Mouse (Mus musculus) midbrain, embryonic 10.5 days (tissue): ENCODE data around the gene Myom1. TPM values are rescaled to one million over a fixed set of nuclear protein-coding genes. Genes with fewer than 3 reads are reported as not detected.

Experiments
- DNase-seq: peaks from one replicate; pipeline ENCODE4 v3.0.0-alpha.2; 2017; ENCODE audit warnings: low spot score
- H3K27ac ChIP-seq: fragments of 300-500 bp; sonication (generic); replicated peaks from 2 replicates; pipeline ENCODE4 v1.5.1; 2016; ENCODE audit warnings: mild to moderate bottlenecking
- H3K27me3 ChIP-seq: fragments of 300-500 bp; sonication (generic); 2 replicates; pipeline ENCODE4 v1.6.1; 2016; ENCODE audit warnings: low read depth, mild to moderate bottlenecking; ENCODE audit not compliant: poor library complexity, severe bottlenecking
- H3K36me3 ChIP-seq: fragments of 300-500 bp; sonication (generic); 2 replicates; pipeline ENCODE4 v1.6.1; 2016; ENCODE audit warnings: mild to moderate bottlenecking, moderate library complexity
- H3K4me1 ChIP-seq: fragments of 300-500 bp; sonication (generic); 2 replicates; pipeline ENCODE4 v1.6.1; 2016
- H3K4me3 ChIP-seq: fragments of 300-500 bp; sonication (generic); 2 replicates; pipeline ENCODE4 v1.5.1; 2016; ENCODE audit warnings: mild to moderate bottlenecking, moderate library complexity
- H3K9me3 ChIP-seq: fragments of 300-500 bp; sonication (generic); replicated peaks from 2 replicates; pipeline ENCODE4 v1.6.1; 2016; ENCODE audit warnings: mild to moderate bottlenecking
- WGBS: fragments of 180-500 bp; shearing (Covaris S2); methylation state at CpG from one replicate; pipeline ENCODE4 v1.1.7; 2016; 5-methylcytosine and 5-hydroxymethylcytosine counted together
- polyA plus RNA-seq: library from polyadenylated mRNA; unstranded; fragments of >200 nt; fragmentation: Nextera tagmentation; extraction: Ambion mirVana; gene quantifications from 2 replicates; pipeline ENCODE4 v1.2.1, GENCODE M21; 2016

Myom1 gene
- polyA plus RNA-seq, 1 experiment from 2014 or later: 1.7 TPM

DNA sequence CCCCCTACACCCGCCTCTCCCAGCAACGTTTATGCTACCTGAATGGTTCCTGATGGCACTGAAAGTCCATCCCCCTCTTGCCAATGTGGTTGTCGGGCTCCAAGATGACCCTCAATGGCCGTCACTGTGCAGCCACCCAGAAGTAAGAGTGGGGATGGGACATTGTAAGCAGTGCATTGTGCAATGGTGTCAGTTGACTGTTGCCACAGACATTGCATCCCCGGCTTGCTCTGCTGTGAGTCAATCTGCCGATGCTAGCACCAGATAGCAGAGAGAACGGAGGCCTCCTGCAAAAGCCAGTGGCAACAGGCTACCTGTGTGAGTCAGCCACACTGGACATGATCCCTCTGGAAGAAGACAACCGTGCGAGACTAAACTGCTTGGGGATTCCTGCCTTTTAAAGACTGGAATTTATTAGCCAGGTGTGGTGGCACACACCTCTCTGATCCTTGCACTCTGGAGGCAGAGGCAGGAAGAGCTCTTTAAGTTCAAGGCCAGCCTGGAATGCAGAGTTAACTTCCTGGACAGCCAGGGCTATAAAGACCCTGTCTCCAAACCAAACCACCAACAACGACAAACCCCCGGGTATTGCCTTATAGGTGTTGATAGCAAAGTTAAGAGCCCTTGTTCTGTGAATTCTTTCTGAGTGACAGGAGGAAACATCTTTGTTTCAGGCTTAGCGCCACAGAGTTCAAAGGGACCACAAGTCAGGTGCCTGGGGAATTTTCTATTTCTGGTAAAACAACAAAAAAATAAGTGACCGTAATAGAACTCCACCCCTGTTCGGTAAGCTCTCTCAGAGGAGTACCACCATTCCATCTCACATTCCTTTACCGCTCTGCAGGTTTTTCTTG is 16.7 kb upstream of the Myom1 start:
- H3K27me3 ChIP-seq: no peaks in the 10 kb centered on the region
- H3K36me3 ChIP-seq: peaks cover 55% of the 10 kb centered on the region
- H3K4me1 ChIP-seq: peaks cover 24% of the 10 kb centered on the region
- 93% methylated on average over 15 of the region's 15 CpGs for WGBS
- H3K4me3 ChIP-seq: no peak overlapping the region
- DNase-seq: no peak
- no peaks in the 10 kb centered on the region for H3K9me3 ChIP-seq
- no peak overlapping the region for H3K27ac ChIP-seq

DNA sequence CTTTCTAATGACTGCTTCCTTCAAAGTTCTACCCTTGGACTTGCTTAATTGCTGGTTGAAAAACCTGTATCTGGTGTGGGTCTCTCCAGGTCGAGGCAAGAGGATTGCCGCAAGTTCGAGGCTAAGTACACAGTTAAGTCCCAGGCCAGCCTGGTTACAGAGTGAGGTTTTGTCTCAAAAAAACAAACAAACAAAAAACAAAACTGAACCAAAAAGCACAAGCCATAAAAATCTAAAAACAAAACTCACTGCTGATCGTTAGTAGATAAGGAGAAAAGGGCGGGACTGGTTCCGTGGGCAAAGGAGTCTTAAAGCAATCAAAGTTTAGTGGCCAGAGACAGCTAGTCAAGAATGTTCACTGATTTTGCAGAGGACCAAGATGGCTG is 16.1 kb upstream of the Myom1 start:
- 96% methylated on average over 6 of the region's 6 CpGs for WGBS
- peaks cover 29% of the 10 kb centered on the region for H3K4me1 ChIP-seq

DNA sequence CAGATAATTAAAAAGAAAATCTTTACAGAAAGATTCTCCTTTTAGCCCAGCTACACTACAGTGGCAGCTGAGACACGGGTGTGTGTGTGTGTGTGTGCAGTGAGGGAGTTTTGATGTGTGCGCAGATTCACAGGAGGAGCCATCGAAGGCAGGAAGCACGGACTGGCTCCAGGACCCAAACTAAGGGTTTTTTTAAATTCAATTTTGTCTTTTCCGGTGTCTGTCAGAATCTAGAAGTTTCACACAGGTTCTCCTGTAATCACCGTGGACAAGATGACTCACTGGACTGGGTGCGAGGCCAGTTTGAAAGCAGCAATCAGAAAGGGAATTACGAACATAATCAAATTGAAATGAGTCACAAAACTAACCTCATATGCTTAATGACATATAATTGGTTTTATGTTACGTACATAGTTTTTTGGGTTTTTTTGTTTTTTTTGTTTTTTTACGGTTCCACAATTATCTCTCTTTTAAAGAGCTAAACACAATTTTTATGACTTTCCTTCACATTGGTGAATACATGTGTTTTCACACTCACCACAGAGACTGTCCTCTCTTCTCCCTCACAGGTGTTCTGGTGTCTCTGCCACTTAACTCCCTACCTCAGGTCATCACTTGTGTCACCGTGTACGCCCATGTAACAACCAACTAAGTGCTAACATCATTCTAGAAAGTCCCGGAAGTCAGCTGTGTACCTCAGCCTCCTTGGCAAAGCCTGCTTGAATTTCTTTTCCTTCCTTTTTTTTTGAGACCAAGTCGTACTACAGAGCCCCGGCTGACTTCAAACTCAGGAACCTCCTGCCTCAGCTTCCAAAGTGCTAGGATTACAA is 15.4 kb upstream of the Myom1 start:
- no peak for DNase-seq
- H3K4me3 ChIP-seq: no peak overlapping the region
- no peaks in the 10 kb centered on the region for H3K27me3 ChIP-seq
- no peak overlapping the region for H3K27ac ChIP-seq
- H3K4me1 ChIP-seq: peaks cover 34% of the 10 kb centered on the region
- 93% methylated on average over 15 of the region's 15 CpGs for WGBS
- peaks cover 47% of the 10 kb centered on the region for H3K36me3 ChIP-seq
- no peaks in the 10 kb centered on the region for H3K9me3 ChIP-seq

More for the DNA sequence above, 16.1 kb upstream of the Myom1 start:
- Histone ChIP-seq H3K27ac (no peak overlapping the region), H3K36me3 (peaks cover 49% of the 10 kb centered on the region), H3K9me3 (no peaks in the 10 kb centered on the region), H3K4me3 (no peak overlapping the region), H3K27me3 (no peaks in the 10 kb centered on the region)
- DNase-seq: no peak

DNA sequence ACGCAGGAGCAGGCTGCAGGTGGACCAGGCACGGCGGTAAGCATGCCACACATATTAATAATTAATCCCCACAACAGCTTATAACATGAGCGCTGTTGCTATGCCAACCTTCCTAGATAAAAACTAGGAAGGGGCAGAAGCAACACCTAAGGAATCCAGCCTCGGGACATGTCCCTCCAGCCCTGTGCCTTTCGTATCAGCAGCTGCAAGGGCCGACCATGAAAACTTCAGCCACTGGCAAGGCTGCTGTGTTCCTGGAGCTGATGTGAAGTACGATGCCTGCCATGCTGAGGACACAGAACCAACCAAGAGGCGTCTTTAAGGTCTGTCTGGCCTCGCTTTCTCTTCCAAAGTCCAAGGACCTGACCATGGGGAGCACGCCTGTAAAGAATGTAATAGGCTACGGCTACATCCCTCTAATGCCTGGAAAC is 14.1 kb upstream of the Myom1 start:
- no peak overlapping the region; the same call in 1 of the 2 replicates for H3K4me3 ChIP-seq
- no peak overlapping the region for H3K27ac ChIP-seq
- no peaks in the 10 kb centered on the region for H3K9me3 ChIP-seq
- DNase-seq: no peak
- H3K27me3 ChIP-seq: no peaks in the 10 kb centered on the region
- H3K36me3 ChIP-seq: peaks cover 48% of the 10 kb centered on the region
- WGBS: 93% methylated on average over 12 of the region's 12 CpGs
- peaks cover 34% of the 10 kb centered on the region for H3K4me1 ChIP-seq

DNA sequence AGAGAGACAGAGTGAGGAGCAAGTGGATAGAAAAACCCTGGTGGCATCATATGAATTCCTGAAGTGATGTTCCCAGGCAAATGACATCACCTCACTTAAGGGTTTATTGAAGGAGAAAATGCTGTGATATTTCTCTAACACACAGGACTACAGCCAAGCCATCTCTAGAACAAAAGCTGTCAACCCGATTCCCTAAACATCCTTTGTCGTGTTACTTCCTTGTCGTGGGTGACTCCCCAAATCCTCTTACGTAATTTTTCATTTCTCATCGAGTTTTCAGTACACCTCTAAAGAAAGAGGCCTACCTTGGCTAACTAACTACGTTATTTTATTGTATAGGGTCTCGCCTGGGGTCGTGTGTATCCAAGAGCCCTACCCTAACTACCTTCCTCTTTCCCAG is 13.0 kb upstream of the Myom1 start:
- peaks cover 58% of the 10 kb centered on the region for H3K36me3 ChIP-seq

DNA sequence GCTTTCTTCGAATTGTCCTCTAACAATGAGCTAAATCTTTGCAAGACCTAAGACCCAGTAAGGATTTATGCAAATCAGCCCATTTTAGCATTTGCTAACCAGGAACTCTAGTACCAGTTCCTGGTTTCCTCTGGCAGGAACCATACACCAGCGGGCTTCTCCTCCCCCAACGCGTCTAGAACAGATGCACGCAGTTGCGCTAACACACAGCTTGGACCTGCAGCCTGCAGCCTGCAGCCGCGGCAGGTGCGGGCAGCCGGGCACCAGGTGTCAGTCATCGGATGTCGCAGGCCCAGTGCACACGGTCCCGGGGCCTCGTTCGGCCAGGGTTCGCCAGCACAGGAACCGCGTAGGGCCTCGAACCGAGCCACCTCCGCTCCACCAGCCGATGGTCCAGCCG is 12.4 kb upstream of the Myom1 start:
- peaks cover 34% of the 10 kb centered on the region for H3K4me1 ChIP-seq
- peak overlapping the region; percentile 94 for H3K27ac ChIP-seq
- no peaks in the 10 kb centered on the region for H3K9me3 ChIP-seq
- no peak for DNase-seq
- H3K4me3 ChIP-seq: peak overlapping the region; percentile 97
- H3K27me3 ChIP-seq: no peaks in the 10 kb centered on the region
- peaks cover 64% of the 10 kb centered on the region for H3K36me3 ChIP-seq
- 1% methylated on average over 23 of the region's 24 CpGs for WGBS

More for the DNA sequence above, 13.0 kb upstream of the Myom1 start:
- H3K4me1 ChIP-seq: peaks cover 34% of the 10 kb centered on the region
- peak overlapping the region; percentile 94 for H3K27ac ChIP-seq
- WGBS: 64% methylated on average over 8 of the region's 8 CpGs
- no peaks in the 10 kb centered on the region for H3K27me3 ChIP-seq
- H3K9me3 ChIP-seq: no peaks in the 10 kb centered on the region
- DNase-seq: no peak
- H3K4me3 ChIP-seq: peak overlapping the region; percentile 97

DNA sequence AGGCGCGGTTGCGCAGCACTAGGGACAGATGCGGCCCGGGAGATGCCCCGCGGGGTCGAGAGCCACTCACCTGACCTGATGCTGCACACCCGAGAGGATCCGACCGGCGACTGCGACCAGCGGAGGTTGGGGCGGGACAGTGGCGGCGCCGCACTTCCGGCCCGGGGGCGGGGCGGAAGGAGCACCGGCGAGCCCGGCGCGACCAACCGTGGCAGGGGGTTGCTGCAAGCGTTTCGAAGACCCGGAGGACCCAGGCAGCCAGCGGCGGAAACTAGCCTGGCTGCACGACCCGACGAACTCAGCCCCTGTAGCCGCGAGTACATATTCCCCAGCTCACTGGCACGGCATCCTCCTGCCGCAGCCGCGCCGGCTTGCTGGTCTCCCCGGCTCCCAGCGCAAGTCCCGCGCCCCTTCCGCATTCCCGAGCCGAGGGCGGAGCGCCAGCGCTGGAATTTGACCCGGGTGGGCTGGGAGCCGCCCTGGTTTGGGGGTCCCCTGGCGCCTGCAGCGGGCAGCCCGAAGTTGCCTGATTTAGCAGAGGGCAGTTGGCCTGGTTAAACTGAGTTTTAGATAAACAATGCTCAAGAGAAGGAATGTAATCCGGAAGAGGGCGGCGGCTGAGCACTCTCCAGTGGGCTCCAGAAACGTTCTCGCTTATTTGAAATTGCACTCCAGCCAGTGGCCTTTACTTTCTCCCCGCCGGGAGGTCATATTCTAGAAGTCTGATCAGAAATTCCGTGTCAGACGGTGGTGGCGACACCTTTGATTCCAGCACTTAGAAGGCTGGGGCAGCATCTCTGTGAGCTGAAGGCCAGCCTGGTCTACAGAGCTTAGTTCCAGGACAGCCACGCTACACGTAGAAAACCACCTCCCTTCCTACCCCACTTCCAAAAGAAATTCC is 11.8 kb upstream of the Myom1 start:
- peak; percentile 89 for DNase-seq
- under 1% methylated on average over 70 of the region's 70 CpGs for WGBS
- peak overlapping the region; percentile 94 for H3K27ac ChIP-seq
- peak overlapping the region; percentile 97 for H3K4me3 ChIP-seq
- H3K9me3 ChIP-seq: no peaks in the 10 kb centered on the region
- H3K4me1 ChIP-seq: peaks cover 34% of the 10 kb centered on the region
- H3K36me3 ChIP-seq: peaks cover 66% of the 10 kb centered on the region
- H3K27me3 ChIP-seq: no peaks in the 10 kb centered on the region

DNA sequence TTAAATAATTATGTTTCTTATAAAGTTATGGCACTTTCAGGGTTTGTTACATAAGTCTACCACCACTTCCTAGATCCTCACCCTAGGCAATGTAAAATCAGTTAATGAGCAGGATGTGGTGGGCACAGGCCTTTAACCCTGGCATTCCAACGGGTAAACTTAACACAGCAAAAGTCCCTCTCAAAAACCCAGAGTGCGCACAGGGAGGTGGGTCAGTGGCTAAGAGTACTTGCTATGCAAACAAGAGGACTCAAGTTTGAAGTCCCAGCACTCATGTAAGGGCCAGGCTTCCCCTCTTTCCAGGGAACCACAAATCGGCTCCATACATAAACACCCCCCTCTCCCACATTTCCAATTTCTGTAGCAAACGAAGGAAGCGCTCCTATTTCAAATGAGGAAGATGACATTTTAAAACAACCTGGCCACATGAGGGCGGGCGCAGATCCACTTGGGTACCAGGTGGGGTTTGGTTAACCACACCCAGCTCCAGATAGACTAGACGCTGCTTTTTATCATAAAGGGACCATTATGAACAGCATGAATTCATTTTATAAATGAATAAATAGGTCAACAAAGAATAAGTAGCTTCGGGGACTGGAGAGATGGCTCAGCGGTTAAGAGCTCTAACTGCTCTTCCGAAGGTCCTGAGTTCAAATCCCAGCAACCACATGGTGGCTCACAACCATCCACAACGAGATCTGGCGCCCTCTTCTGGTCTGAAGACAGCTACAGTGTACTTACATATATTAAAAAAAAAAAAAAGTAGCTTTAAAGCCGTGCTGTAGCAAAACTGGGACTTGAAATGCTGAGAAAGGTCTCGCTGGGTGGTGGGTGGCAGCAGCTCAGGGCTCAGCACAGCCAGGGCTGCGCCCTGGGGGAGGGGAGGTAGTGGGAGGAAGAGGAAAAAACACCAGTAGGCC is 10.5 kb upstream of the Myom1 start:
- H3K4me1 ChIP-seq: peaks cover 34% of the 10 kb centered on the region
- no peaks in the 10 kb centered on the region for H3K27me3 ChIP-seq
- H3K4me3 ChIP-seq: no peak overlapping the region
- no peak overlapping the region for H3K27ac ChIP-seq
- WGBS: 85% methylated on average over 16 of the region's 16 CpGs
- H3K36me3 ChIP-seq: peaks cover 66% of the 10 kb centered on the region
- H3K9me3 ChIP-seq: no peaks in the 10 kb centered on the region
- DNase-seq: no peak

DNA sequence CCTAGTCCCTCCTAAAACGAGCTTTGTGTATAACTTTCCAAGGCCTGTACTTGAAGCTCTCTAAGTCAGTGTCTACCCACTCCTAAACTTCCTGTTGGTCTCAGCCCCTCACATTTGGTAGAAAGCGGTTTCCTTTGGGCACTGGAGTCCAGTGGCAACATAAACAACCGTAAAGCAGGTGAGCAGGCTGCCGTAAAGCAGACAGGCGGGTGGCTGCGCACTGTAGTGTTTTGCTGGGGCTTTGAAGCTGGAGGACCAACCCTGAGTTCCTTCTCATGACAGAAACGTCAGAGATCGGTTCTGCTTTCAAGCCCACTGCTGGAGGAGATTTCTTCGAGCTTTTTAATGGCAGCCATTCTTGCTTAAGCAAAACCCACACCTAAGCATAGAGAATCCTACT is 9.8 kb upstream of the Myom1 start:
- Histone ChIP-seq H3K27me3 (no peaks in the 10 kb centered on the region), H3K27ac (no peak overlapping the region), H3K9me3 (no peaks in the 10 kb centered on the region), H3K4me3 (no peak overlapping the region), H3K4me1 (peaks cover 34% of the 10 kb centered on the region), H3K36me3 (peaks cover 66% of the 10 kb centered on the region)
- no peak for DNase-seq
- 89% methylated on average over 9 of the region's 9 CpGs for WGBS

DNA sequence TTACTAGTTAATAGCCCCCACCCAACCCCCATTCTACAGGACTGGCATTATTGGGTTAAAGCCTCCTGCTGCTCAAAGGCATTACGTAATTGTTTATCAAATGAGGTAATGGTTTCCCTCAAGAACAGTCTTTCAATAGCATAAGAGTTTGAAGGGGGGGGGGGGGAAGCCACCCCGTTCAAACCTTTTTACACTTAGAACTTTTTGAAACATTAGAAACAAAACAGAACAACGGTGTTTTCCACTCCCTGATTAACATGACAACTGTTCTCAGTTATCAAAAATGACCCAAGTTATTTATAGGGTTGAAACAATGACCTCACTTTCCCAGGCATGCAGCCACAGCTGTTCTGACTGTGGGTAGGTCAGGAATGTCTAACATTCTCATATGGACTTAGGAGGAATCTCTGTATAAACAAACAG is 9.0 kb upstream of the Myom1 start:
- no peaks in the 10 kb centered on the region for H3K9me3 ChIP-seq
- no peak overlapping the region for H3K4me3 ChIP-seq
- H3K27ac ChIP-seq: no peak overlapping the region
- no peaks in the 10 kb centered on the region for H3K27me3 ChIP-seq
- WGBS: 74% methylated on average over 3 of the region's 3 CpGs
- H3K36me3 ChIP-seq: peaks cover 59% of the 10 kb centered on the region
- H3K4me1 ChIP-seq: peaks cover 32% of the 10 kb centered on the region
- no peak for DNase-seq

DNA sequence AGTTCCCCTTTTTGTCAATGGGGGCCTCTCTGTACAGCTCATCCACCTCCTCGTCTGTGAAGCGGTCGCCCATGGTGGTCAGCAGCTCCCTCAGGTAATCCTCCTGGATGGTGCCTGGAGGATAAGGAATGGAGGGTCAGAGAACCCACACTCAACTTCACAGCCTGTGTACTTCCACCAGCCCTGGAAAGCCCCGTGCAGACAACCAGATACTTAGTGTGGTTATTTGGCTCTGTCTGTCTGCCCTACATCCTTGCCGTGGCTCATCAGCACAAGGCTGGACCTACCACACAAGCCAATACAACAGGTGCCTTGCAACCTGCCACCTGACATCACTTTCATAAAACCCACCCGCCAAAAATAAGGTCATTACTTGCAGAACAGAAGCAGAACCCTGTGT is 7.8 kb upstream of the Myom1 start:
- 92% methylated on average over 6 of the region's 6 CpGs for WGBS
- Histone ChIP-seq H3K27ac (no peak overlapping the region), H3K4me3 (no peak overlapping the region), H3K9me3 (no peaks in the 10 kb centered on the region), H3K4me1 (peaks cover 21% of the 10 kb centered on the region), H3K36me3 (peaks cover 57% of the 10 kb centered on the region), H3K27me3 (no peaks in the 10 kb centered on the region)
- DNase-seq: no peak
